Mouse (Mus musculus): ENCODE measurements around the gene Phlpp2.

Gene Phlpp2

DNA sequence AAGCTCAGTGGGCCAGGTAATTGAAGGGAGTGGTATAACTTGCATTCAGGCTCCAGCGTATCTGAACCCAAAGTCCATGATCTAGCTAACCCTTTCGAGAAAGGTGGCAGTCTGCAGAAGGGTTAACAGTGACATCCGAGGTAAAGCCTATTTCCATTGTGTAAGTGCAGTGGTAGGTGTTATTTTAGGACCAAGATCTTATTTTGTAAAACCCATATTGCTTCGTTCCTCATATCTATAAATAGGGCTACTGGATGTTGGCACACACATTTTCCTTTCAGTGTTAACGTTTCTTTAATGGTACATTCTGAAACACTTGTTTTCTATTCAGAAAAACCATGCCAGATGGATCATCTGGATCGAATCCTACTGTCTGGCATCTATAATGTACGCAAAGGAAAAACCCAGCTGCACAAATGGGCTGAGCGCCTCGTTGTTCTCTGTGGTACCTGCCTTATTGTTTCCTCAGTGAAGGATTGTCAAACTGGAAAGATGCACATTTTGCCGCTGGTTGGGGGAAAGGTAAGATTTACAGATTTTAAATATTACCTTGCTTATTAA, 35.6 kb downstream of the Phlpp2 start:
- no peak for DNase-seq (ENCODE audit: low spot score)

DNA sequence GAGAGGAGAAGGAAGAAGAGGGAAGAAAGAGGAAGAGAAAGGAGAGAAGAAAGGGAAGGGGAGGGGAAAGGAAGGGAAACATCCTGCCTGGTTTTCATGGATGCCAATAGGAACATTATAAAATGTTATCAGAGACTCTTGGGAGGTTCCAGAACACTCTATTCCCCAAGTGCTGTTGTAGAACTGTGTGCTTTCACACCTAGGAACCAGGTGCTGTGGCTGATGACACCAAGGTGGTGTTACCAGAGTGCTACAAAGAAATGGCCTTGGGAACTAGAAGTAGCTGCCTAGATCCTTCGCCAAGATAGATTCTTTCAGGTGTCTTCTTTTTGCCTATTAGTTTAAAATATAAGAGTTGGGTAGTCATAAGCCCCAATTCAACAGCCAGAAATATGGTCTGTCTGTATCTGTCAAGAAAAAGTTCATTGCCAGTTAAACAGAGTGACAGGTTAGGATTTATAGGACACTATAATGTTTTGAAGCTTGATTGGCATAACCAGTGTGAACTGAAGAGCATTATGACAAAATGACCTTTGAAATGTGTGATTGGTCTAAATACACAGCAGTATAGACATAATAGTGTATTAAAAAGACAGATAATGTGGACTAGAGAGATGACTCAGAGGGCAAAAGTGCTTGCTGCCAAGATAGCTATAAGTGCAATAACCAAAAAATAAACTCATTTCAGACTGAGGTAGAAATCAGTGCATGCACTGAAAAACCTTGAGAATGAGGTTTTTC, 36.8 kb downstream of the Phlpp2 start:
- DNase-seq (ENCODE audit: low spot score): no peak

- no peak for DNase-seq (ENCODE audit: low spot score)
Measured at GRCm38 (mm10) chr8:109906907-109907306, 38.6 kb downstream of the Phlpp2 start.

DNA sequence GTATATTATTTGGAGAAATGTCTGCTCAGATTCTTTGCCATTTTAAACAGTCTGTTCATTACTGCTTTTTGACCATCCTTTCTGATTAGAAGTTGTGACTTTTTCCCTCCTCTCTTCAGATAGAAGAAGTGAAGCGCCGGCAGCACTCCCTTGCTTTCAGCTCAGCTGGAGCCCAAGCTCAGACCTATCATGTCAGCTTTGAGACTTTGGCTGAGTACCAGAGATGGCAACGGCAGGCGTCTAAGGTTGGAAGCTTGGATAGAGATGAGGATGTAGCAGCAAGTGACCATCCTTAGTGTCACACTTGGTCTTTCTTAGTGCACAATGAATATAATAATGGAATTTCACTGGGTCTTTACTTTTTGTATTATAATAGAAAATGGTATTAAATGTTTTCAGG, 39.0 kb downstream of the Phlpp2 start:
- no peak for DNase-seq (ENCODE audit: low spot score)

DNA sequence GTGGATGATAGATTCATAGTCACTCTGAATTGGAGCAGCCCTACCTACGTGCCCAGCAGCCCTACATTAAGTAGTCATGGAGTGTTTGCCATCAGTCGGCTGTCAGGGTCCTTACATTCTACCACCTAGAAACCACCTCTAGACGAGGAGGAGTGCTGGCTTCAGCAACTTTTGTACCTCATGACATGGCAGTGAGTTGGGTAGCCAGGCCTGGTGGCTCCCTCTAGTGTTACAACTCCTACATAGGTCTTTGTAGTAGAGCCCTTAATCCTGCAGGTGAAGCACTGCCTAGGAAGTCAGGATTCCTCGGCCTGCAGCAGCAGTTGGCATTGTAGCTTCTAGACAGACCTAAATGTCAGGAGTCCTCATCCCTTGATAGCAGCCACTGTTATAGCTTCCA, 48.9 kb downstream of the Phlpp2 start:
- DNase-seq (ENCODE audit: low spot score): peak; percentile 62

DNA sequence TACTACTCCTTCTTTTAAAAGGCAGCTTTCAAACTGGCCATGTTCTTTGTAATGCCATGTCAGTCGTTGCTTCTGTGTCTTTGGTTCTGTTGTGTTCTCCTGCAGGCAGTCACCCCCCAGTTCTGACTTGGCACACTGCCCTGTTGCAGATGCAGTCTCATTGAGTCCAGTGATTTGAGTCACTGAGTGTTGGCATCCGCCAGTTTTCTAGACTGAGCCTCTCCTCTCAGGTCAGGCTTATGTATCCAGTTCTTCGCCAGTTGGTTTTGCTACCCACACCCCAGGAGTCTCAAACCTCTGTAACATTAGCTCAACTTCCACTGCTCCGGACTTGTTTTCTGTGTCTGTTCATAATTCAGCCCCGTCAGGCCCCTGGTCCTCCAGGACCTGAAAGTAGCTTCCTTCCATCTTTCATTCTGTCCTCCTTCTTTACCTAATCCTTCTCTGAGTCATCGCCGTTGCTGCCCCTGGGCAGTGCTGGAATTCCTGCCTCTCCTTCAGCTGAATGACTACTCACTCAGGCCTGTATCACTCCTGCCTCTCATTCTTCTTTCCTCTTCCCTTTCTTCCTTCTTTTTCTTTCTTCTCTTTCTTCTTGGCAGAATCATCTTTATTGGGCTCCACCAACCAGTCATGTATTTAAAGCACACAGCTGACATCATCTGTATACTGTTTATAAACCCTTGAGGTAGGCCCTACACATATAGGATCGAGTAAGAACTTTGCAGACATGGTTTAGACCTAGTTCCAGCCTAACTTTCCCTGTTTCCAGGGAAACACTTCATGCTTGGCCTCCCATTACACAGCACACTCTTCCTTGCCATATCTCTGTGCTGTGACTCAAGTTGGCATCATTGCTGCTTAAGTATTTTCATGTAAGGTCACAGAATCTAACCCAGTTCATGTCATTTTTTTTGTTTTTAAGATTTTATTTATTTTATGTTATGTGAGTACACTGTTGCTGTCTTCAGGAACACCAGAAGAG, 52.4 kb downstream of the Phlpp2 start:
- DNase-seq (ENCODE audit: low spot score): peak; percentile 62

- DNase-seq (ENCODE audit: low spot score): peak; percentile 14
Measured at GRCm38 (mm10) chr8:109941606-109942360, 73.4 kb downstream of the Phlpp2 start.

GRCm38 (mm10) chr8:109945153-109945632, 76.9 kb downstream of the Phlpp2 start:
- no peak for DNase-seq (ENCODE audit: low spot score)

GRCm38 (mm10) chr8:109945694-109946093, 77.4 kb downstream of the Phlpp2 start:
- no peak for DNase-seq (ENCODE audit: low spot score)

DNA sequence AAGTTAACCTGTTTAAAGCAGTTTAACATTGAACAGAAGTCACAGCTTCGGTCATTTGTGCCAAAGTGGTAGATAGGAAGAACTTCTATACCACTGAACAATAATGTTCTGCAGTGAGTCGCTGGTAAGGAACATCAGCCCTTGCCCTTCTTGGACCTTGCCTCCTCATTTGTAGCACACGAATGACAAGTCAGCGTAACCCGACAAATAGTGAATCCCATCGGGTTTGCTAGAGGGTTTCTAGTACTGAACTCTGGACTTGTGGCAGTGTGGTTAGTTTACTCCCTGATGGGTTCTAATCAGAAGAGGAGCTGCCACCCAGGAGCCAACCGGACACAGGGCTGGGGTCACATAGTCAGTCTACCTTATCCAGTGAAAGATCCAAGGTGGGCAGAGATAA, 77.9 kb downstream of the Phlpp2 start:
- no peak for DNase-seq (ENCODE audit: low spot score)

DNA sequence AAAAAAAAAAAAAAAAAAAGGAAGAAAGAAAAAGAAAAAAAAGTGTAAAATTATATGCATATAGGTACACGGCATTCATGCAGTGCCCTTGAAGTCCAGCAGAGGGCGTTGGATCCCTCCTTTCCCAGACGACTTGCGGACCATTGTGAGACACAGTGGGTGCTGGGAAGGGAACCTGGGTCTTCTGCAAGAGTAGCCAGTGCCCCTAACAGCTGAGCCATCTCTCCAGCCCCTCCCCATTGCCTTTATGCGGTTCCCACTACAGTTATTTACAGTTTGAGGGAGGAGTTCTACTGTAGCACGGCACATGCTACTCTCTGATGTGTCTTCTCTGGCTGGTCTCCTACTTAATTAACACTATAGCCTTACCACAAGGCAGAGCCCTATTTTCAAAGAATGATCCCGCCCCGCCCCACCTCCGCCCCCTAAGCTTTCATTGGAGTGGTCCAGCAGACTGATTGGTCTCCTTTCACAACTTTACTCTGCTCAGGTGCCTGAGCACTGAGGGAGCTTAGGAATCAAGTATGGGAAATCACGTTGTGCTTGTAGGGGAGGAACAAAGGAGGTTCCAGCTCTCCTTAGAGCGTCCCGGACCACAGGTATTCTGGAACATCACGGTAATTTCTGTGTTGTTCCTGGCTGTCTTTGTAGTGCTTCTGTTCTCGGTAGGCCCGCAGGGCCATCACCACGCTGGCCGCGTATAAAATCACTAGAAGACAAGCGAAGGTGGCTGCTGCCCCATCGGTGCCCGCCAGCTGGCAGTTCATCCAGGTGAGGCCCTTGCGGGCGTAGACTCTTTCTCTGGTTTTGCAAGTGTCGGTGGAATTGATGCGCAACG, 79.3 kb downstream of the Phlpp2 start:
- no peak for DNase-seq (ENCODE audit: low spot score)

GRCm38 (mm10) chr8:109948285-109948564, 79.9 kb downstream of the Phlpp2 start:
- DNase-seq (ENCODE audit: low spot score): no peak

GRCm38 (mm10) chr8:109952171-109952570, 83.8 kb downstream of the Phlpp2 start:
- DNase-seq (ENCODE audit: low spot score): no peak

- no peak for DNase-seq (ENCODE audit: low spot score)
Measured at GRCm38 (mm10) chr8:109954486-109954948, 86.2 kb downstream of the Phlpp2 start.

DNA sequence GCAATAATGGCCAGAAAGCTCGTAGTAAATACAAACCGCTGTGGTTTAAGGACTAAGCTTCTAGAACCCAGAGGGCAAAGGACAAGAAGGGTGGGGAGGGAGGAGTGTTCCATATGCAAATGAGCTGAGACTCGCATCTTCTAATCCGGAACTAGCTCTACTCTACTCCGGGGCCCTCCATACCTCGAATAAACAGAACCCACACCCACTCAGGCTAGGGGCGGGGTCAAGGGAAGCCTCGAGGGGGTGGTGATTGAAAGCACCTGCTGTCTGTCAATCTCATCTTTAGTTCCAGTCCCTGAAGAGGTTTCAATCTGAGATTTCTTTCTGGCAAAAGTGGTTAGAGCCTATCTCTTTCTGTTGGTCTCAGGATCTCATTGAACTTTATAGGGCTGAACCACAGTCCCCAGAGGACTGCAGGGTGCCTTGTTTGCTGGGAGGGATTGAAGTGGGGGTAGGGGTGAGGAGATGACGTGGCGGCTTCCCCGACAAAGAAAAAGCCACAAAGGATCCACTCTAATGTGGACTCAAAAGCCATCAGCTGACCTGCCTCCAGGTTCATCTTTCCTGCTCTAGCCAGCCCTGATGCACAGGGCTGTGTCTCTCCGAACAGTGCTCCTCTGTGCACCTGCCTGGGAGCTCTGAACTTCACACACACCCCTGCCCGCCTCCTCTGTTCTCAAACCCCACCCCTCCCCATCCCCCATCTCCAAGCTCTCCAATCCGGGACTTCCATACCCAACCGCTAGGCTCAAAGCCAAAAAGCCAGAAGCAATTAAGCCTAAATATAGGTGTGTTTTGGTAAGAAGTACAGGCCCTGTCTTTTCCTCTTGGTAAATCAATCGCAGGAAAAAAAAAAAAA, 89.1 kb downstream of the Phlpp2 start:
- DNase-seq (ENCODE audit: low spot score): no peak

- peak; percentile 43 for DNase-seq (ENCODE audit: low spot score)
Measured at GRCm38 (mm10) chr8:109958036-109958655, 89.8 kb downstream of the Phlpp2 start.

DNA sequence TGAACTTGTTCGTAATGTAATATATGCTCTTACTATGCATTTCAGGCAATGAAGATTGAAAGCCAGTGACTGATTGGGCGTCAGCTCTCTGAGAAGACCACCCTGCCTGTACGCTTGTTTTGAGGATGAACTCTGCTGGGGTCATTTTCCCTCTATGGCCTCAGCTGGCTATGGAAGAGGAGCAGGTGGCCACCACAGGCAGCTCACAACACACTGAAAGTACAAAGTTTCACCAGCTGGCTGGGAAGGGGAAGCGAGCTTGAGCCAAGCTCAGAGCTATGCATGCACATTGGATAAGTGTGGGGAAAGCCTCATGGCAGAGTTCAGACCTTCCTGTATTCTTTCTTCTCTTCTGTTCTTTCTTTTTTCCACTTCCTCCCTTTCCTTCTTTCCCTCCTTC, 90.8 kb downstream of the Phlpp2 start:
- DNase-seq (ENCODE audit: low spot score): no peak

DNA sequence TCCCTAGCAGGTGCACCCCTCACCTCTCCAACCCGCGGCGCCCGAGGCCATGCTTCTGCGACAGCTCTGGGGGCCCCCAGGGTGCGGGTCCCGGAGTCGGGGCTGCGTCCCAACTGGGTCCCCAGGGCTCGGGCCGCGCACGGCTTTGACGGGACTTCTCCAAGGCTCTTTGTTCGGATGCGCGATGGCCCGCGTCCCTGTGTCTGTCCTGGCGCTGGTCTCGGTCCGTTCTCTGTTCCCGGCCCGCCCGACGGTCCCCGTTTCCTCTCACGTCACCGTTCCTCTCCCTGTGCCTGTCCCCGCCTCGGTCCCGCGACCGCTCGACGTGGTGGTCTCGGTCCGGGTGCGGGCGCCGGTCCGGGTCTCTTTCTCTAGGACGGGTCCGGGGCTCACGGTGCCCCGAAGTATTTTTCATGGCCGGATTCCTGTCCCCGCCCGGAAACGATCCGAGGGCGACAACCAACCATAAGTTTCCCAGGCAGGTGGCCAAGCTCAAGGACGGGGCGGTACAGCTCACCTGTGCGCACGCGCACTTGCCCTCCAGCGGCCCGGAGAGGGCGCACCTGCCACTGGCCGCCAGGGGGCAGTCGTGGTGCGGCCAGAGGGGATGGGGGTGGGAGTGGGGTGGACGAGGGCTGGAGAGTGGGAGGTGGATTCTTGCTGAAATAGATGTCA, 93.5 kb downstream of the Phlpp2 start, which contains the start of gene Marveld3:
TSS of gene Marveld3 (minus strand) at position 511 of the 675 bp plus-strand sequence.
- DNase-seq (ENCODE audit: low spot score): no peak

DNA sequence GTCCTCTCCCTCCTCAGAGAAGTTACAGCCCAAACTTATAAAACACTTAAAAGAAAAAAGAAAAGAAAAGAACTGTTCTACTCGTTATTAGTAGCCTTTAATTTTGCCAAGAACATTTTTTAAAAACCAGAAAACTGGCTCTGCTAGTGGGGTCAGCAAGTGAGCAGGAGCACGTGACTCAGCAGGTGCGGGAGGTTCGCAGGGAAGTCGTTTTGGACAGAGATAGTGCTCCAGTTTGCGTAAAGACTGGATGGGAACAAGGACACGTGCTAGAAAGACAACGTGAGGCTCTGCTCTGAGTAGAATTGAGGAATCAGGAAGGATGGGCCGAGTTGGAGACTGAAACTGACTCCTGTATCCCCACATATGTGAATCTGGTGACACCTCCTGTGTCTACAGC, 94.6 kb downstream of the Phlpp2 start:
- DNase-seq (ENCODE audit: low spot score): no peak

Measured in adipocyte (in vitro differentiated cells).